Mouse (Mus musculus) duodenum, adult 2 months (tissue): Measurements from ENCODE around the gene Ostn. TPM values are rescaled to one million over a fixed set of nuclear protein-coding genes. Genes with fewer than 3 reads are reported as not detected.

Experiments used
- polyA plus RNA-seq: library from polyadenylated mRNA; depleted of rRNA; stranded (reverse); fragments of >200 nt; gene quantifications from 2 replicates; pipeline ENCODE4 v1.2.3, GENCODE M21; 2012; ENCODE audit warnings: low replicate concordance; rRNA removed

The Ostn gene
- not detected in 2 replicates for polyA plus RNA-seq

DNA sequence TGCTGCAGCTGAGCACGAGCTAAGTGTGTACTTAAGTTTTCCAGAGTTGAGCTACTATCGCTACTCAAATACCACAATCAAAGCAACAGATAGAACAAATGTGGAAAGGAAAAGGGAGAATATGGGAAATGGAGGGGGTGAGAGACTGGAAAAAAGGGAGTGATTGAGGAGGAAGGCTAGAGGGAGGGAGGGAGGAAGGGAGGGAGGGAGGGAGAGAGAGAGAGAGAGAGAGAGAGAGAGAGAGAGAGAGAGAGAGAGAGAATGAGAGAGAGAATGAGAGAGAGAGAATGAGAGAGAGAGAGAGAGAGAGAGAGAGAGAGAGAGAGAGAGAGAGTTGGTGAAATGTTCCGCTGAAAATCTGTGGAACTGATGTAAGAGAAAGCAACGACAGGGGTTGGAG lies at the start of gene Ostn:
Gene Ostn, plus strand, starts transcription at position 301 of the 400 bp plus-strand sequence.

DNA sequence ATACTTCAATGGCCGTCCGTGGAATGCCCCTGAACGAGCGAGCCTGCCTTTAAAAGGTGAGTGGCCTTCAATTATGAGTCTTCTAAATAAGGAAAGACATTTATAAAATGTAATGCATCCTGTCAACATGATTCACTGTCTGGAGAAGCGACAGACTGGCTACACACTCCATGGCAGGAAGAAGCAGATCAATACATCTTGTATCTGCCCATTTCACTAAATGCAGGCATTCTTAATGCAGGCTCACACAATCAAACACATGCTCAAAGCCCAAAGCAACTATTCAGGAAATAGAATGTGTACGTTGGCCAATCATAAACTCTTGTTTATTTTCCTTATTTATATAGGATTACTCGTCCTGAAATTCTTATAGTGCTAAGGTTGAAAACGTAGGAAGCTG lies 62.9 kb downstream of the Ostn start, which contains the start of gene Uts2b:
Gene Uts2b, minus strand, starts transcription at position 49 of the 400 bp plus-strand sequence.

GRCm38 (mm10) chr16:27388761-27389451 lies 81.6 kb downstream of the Ostn start, which contains the start of gene Ccdc50:
Gene Ccdc50 (plus strand): TSS chr16:27388869.

Other genes with a start within 250 kb of the Ostn start
- gene Uts2b, start 62.8 kb downstream of the Ostn start, polyA plus RNA-seq = not detected in 2 replicates
- gene Ccdc50, start 81.4 kb downstream of the Ostn start, polyA plus RNA-seq = 2.8 and 13.3 TPM in 2 replicates